8 mouse cellular contexts compared by ENCODE assay signal in the genomic region with DNA sequence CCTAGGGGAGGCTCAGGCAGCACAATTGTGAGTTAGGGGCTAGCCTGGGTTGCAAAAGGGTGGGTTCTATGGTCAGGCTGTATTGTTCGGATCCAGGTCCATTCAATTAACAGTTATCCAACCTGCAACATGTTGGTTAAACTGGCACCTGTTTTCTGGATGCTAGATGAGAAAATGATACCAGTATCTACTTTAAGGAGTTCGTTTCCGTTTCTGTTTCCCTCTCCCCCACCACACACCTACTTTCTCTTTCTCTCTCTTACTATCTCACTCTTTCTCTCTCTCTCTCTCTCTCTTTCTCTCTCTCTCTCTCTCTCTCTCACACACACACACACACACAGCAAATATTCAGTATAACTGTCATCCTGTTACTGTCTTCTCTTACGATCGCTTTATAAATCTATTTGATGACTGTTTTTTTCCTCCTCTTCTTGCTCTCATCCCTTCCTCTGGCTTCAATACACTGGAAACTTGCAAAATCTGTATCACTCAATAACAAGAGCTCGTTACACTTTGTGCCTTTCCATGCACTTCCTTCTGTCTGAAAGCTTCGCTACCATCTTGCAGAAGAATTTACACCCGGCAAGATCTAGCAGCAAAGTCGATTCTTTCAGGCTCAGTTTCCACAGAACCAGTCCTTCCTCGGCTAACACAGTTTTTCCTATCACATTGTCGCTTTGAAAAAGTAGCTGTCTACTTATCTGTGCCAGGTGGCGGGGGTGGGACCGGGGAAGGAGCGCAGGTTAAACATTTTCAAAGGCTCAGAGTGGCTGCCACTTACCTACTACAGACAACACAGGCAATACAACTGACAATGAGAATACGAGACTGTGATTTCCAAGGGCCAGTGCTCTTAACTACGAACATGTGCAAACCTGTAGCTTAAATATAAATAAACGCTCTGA. TPM values are rescaled to one million over a fixed set of nuclear protein-coding genes. Genes with fewer than 3 reads are reported as not detected.
DNase-seq lines count a peak whose midpoint lies in the region; ATAC-seq and TF ChIP-seq lines count a peak whose summit lies in the region.

No protein-coding gene starts in this region.

- no peak for DNase-seq in gastrocnemius, adult 2 months
- DNase-seq in gastrocnemius, adult 18-20 months (ENCODE audit: low spot score) = no peak
- DNase-seq in adipocyte (ENCODE audit: low spot score) = peak; percentile 29
- peak; percentile 21 for DNase-seq in forebrain, embryonic 10.5 days (ENCODE audit: extremely low spot score, low spot score)
- DNase-seq in kidney, adult 2 months = peak; percentile 52
- DNase-seq in lung, postnatal 10 days = peak; percentile 6

- intact Hi-C loops in gastrocnemius, adult 2 months (cut with DNase I) = loop anchor here (5.0 kb wide), 2 partner anchors 77 to 288 kb away; a partner anchor contains a TSS

- peaks cover 30% of the 10 kb centered on the region for H3K4me1 ChIP-seq in forebrain, embryonic 10.5 days
- H3K4me1 ChIP-seq in kidney, adult 2 months (ENCODE audit: control insufficient read depth, insufficient read depth, low read length) = no peaks in the 10 kb centered on the region
- H3K4me1 ChIP-seq in stomach, embryonic 15.5 days = peaks cover 5% of the 10 kb centered on the region

- H3K9me3 ChIP-seq in forebrain, embryonic 10.5 days = no peaks in the 10 kb centered on the region
- no peaks in the 10 kb centered on the region for H3K9me3 ChIP-seq in stomach, embryonic 15.5 days

- peaks cover 28% of the 10 kb centered on the region for H3K36me3 ChIP-seq in forebrain, embryonic 10.5 days (replicated peaks)
- no peaks in the 10 kb centered on the region for H3K36me3 ChIP-seq in kidney, adult 2 months (ENCODE audit: control insufficient read depth, insufficient read depth, low read length)
- H3K36me3 ChIP-seq in stomach, embryonic 15.5 days = no peaks in the 10 kb centered on the region

- peak overlapping the region; percentile 54; the same call in 1 of the 2 replicates for H3K9ac ChIP-seq in stomach, embryonic 15.5 days

- peak overlapping the region; percentile 74 for H3K4me2 ChIP-seq in stomach, embryonic 15.5 days

- H3K27me3 ChIP-seq in forebrain, embryonic 10.5 days (ENCODE audit: poor library complexity, severe bottlenecking) = no peaks in the 10 kb centered on the region
- no peaks in the 10 kb centered on the region for H3K27me3 ChIP-seq in kidney, adult 2 months (replicated peaks; ENCODE audit: control insufficient read depth, insufficient read depth, low read length)
- H3K27me3 ChIP-seq in stomach, embryonic 15.5 days (replicated peaks) = no peaks in the 10 kb centered on the region

- WGBS in forebrain, embryonic 10.5 days = 26% methylated on average over 17 of the region's 17 CpGs
- WGBS in kidney, adult 2 months = 7% methylated on average over 17 of the region's 17 CpGs
- WGBS in stomach, embryonic 15.5 days = 10% methylated on average over 17 of the region's 17 CpGs

- H3K4me3 ChIP-seq in gastrocnemius, adult 2 months = peak overlapping the region; percentile 84
- H3K4me3 ChIP-seq in forebrain, embryonic 10.5 days = peak overlapping the region; percentile 92
- peak overlapping the region; percentile 79 for H3K4me3 ChIP-seq in kidney, adult 2 months (ENCODE audit: insufficient read depth, low read depth, low read length)
- peak overlapping the region; percentile 75 for H3K4me3 ChIP-seq in stomach, embryonic 15.5 days (replicated peaks)

- H3K27ac ChIP-seq in gastrocnemius, adult 2 months = peak overlapping the region; percentile 91
- peak overlapping the region; percentile 95 for H3K27ac ChIP-seq in forebrain, embryonic 10.5 days
- H3K27ac ChIP-seq in kidney, adult 2 months (ENCODE audit: insufficient read depth, low read depth, low read length) = no peak overlapping the region
- H3K27ac ChIP-seq in stomach, embryonic 15.5 days = peak overlapping the region; percentile 88

- ATAC-seq in stomach, embryonic 15.5 days (ENCODE audit: insufficient read depth, low FRiP score, low read depth) = no peak
- no peak for ATAC-seq in granulocyte monocyte progenitor cell, adult 5-6 weeks (replicated peaks; ENCODE audit: poor library complexity, severe bottlenecking)

- TF ChIP-seq POLR2A in kidney, adult 2 months (IDR thresholded peaks at IDR 0.05; ENCODE audit: low read depth, low read length) = no peak

- no peak for TF ChIP-seq CTCF in gastrocnemius, adult 2 months (IDR thresholded peaks at IDR 0.05)
- TF ChIP-seq CTCF in kidney, adult 2 months (conservative IDR thresholded peaks at IDR 0.05; ENCODE audit: insufficient read depth, insufficient read length, low read depth, low read length) = no peak

RNA-seq across cellular contexts. Expression of a gene that starts 0.9 kb away (rescaled TPM):
- 1 to 10 TPM; 5.7 to 6.7 TPM for total RNA-seq in gastrocnemius, adult 2 months (2021)
- total RNA-seq in gastrocnemius, adult 18-20 months (2021) = 1 to 10 TPM; 5.0 to 5.5 TPM
- polyA plus RNA-seq in forebrain, embryonic 10.5 days (2016; fragmentation: Nextera tagmentation; extraction: Ambion mirVana) = 23.0 and 24.5 TPM in 2 replicates
- 1.3 and 1.6 TPM in 2 replicates for polyA plus RNA-seq in kidney, adult 2 months (2012; rRNA removed)
- 11.8 and 12.4 TPM in 2 replicates for polyA plus RNA-seq in stomach, embryonic 15.5 days (2015; fragmentation: Nextera tagmentation; extraction: Ambion mirVana)
- total RNA-seq in granulocyte monocyte progenitor cell, adult 5-6 weeks (2014; fragmentation: Nextera tagmentation) = 34.1 and 53.2 TPM in 2 replicates
- total RNA-seq in granulocyte monocyte progenitor cell, adult 5-6 weeks (2017) = 39.6 and 57.4 TPM in 2 replicates

RNA-seq across cellular contexts. Expression of a gene that starts 1.2 kb away (rescaled TPM):
- 1 to 10 TPM; 4.7 to 4.9 TPM for total RNA-seq in gastrocnemius, adult 2 months (2021)
- total RNA-seq in gastrocnemius, adult 18-20 months (2021) = 1 to 10 TPM; 4.7 to 5.1 TPM
- polyA plus RNA-seq in forebrain, embryonic 10.5 days (2016; fragmentation: Nextera tagmentation; extraction: Ambion mirVana) = 19.5 and 20.5 TPM in 2 replicates
- polyA plus RNA-seq in kidney, adult 2 months (2012; rRNA removed) = 1.9 and 2.0 TPM in 2 replicates
- polyA plus RNA-seq in stomach, embryonic 15.5 days (2015; fragmentation: Nextera tagmentation; extraction: Ambion mirVana) = 14.6 and 15.6 TPM in 2 replicates
- 28.8 and 30.8 TPM in 2 replicates for total RNA-seq in granulocyte monocyte progenitor cell, adult 5-6 weeks (2014; fragmentation: Nextera tagmentation)
- 19.8 and 26.6 TPM in 2 replicates for total RNA-seq in granulocyte monocyte progenitor cell, adult 5-6 weeks (2017)

Comparison
In these comparisons a context has a peak if more than half of its experiments do, and no peak if none do; other contexts are left out.
1. DNase-seq: peak in adipocyte (single experiment), forebrain, embryonic 10.5 days (single experiment), kidney, adult 2 months (single experiment) and lung, postnatal 10 days (single experiment); none in gastrocnemius, adult 2 months (single experiment) and gastrocnemius, adult 18-20 months (single experiment).
2. RNA of a gene that starts 0.9 kb away (total RNA-seq): 34.1 to 57.4 TPM in granulocyte monocyte progenitor cell, adult 5-6 weeks; 5.7 to 6.7 TPM in gastrocnemius, adult 2 months and 5.0 to 5.5 TPM in gastrocnemius, adult 18-20 months; every median in the first group is over 4 times any median in the second.
3. Peak in every context shown above with its lines, with median percentiles within 50 percentile points of each other: H3K4me3 ChIP-seq.